Mouse (Mus musculus): ENCODE measurements around the gene Noct. TPM values are rescaled to one million over a fixed set of nuclear protein-coding genes. Genes with fewer than 3 reads are reported as not detected.

The Noct gene
- polyA plus RNA-seq, 1 experiment = 18.3 TPM

GRCm38 (mm10) chr3:51252689-51253402, 28.6 kb downstream of the Noct start:
- 89% methylated on average over 12 of the region's 12 CpGs for WGBS
- Histone ChIP-seq H3K4me3 (replicated peaks; ENCODE audit: control insufficient read depth, low read depth, low read length) (no peak overlapping the region), H3K27ac (ENCODE audit: control insufficient read depth, insufficient read depth, low read depth, low read length, poor library complexity) (no peak overlapping the region), H3K4me1 (ENCODE audit: control insufficient read depth, insufficient read depth, low read length) (no peaks in the 10 kb centered on the region)
- no peak for TF ChIP-seq POLR2A (IDR thresholded peaks at IDR 0.05; ENCODE audit: borderline replicate concordance, control insufficient read depth, low read depth, low read length)
- TF ChIP-seq CTCF (IDR thresholded peaks at IDR 0.05; ENCODE audit: control insufficient read depth, insufficient read depth, low read length) = no peak

GRCm38 (mm10) chr3:51254784-51255183, 30.5 kb downstream of the Noct start:
- 38% methylated on average over 7 of the region's 7 CpGs for WGBS
- TF ChIP-seq POLR2A (IDR thresholded peaks at IDR 0.05; ENCODE audit: borderline replicate concordance, control insufficient read depth, low read depth, low read length) (no peak), CTCF (IDR thresholded peaks at IDR 0.05; ENCODE audit: control insufficient read depth, insufficient read depth, low read length) (no peak)
- no peaks in the 10 kb centered on the region for H3K4me1 ChIP-seq (ENCODE audit: control insufficient read depth, insufficient read depth, low read length)
- no peak overlapping the region for H3K27ac ChIP-seq (ENCODE audit: control insufficient read depth, insufficient read depth, low read depth, low read length, poor library complexity)
- H3K4me3 ChIP-seq (replicated peaks; ENCODE audit: control insufficient read depth, low read depth, low read length) = no peak overlapping the region

DNA sequence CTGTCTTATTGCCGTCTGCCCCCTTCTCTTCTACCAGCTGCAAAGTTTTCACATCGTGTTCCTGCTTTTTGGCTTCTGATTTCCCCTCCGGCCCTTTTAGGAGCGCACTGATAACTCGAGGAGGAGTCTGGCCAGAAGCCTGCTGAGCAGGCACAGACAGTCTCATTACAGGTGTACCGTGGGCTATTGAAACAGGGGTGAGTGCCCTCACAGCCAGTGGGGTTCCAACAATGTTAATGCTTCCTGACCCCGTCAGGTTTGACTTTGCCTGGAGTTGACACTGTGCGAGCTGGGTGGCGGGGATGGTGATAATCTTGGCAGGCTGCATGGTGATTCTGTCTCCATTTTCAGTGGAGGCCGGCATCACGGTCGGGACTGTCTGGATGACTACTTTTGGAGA, 32.2 kb downstream of the Noct start:
- Histone ChIP-seq H3K4me1 (ENCODE audit: control insufficient read depth, insufficient read depth, low read length) (no peaks in the 10 kb centered on the region), H3K27ac (ENCODE audit: control insufficient read depth, insufficient read depth, low read depth, low read length, poor library complexity) (no peak overlapping the region), H3K4me3 (replicated peaks; ENCODE audit: control insufficient read depth, low read depth, low read length) (no peak overlapping the region)
- WGBS = 90% methylated on average over 12 of the region's 12 CpGs
- TF ChIP-seq POLR2A (IDR thresholded peaks at IDR 0.05; ENCODE audit: borderline replicate concordance, control insufficient read depth, low read depth, low read length) = no peak

GRCm38 (mm10) chr3:51258070-51258469, 33.8 kb downstream of the Noct start:
- TF ChIP-seq POLR2A (IDR thresholded peaks at IDR 0.05; ENCODE audit: borderline replicate concordance, control insufficient read depth, low read depth, low read length) = no peak
- no peak for TF ChIP-seq CTCF (IDR thresholded peaks at IDR 0.05; ENCODE audit: control insufficient read depth, insufficient read depth, low read length)
- H3K4me1 ChIP-seq (ENCODE audit: control insufficient read depth, insufficient read depth, low read length) = no peaks in the 10 kb centered on the region
- 90% methylated on average over 5 of the region's 5 CpGs for WGBS

DNA sequence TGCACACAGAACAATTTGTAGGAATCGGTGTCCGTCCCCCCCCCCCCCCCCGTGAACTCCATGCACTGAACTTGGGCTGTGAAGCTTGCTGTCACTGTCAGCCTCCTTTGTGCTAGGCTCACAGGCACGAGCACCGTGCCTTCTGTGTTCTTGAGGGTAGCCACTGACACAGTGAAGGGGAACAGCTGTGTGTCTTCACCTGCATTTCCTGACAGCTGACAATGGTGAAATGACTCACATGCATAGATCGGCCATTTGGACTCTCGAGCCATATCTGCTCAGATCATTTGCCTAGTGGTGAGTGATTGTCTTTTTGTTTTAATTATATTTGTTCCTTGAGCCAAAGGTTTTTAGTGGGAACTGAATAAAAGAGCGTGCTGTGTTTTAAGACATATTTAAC, 38.7 kb downstream of the Noct start:
- H3K4me1 ChIP-seq (ENCODE audit: control insufficient read depth, insufficient read depth, low read length) = no peaks in the 10 kb centered on the region
- H3K4me3 ChIP-seq (replicated peaks; ENCODE audit: control insufficient read depth, low read depth, low read length) = no peak overlapping the region
- no peak overlapping the region for H3K27ac ChIP-seq (ENCODE audit: control insufficient read depth, insufficient read depth, low read depth, low read length, poor library complexity)
- TF ChIP-seq POLR2A (IDR thresholded peaks at IDR 0.05; ENCODE audit: borderline replicate concordance, control insufficient read depth, low read depth, low read length) (no peak), CTCF (IDR thresholded peaks at IDR 0.05; ENCODE audit: control insufficient read depth, insufficient read depth, low read length) (no peak)
- 78% methylated on average over 8 of the region's 8 CpGs for WGBS

More at GRCm38 (mm10) chr3:51258070-51258469, 33.8 kb downstream of the Noct start:
- H3K27ac ChIP-seq (ENCODE audit: control insufficient read depth, insufficient read depth, low read depth, low read length, poor library complexity) = no peak overlapping the region
- H3K4me3 ChIP-seq (replicated peaks; ENCODE audit: control insufficient read depth, low read depth, low read length) = no peak overlapping the region

DNA sequence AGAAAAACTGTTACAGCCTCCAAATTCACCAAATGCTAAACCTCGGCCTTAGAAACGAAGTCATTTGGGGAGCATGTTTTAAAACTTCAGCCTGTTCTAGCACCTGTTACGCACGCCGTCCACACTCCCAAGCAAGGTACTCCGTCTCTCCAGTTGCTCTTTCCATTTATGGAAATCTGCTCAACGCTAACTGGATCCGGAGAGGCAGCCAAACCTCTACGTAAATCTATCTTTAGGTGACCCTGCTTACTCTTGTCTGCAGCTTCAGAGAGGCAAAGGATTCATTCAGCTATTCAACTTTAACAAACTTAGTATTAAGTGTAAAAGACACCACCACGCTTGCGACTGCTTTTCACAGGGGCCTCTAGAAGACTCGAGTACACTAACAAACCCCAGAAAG, 44.2 kb downstream of the Noct start:
- Histone ChIP-seq H3K4me1 (ENCODE audit: control insufficient read depth, insufficient read depth, low read length) (peaks cover 1% of the 10 kb centered on the region; the same call in 1 of the 2 replicates), H3K4me3 (replicated peaks; ENCODE audit: control insufficient read depth, low read depth, low read length) (no peak overlapping the region), H3K27ac (ENCODE audit: control insufficient read depth, insufficient read depth, low read depth, low read length, poor library complexity) (no peak overlapping the region)
- WGBS = 87% methylated on average over 12 of the region's 12 CpGs
- TF ChIP-seq CTCF (IDR thresholded peaks at IDR 0.05; ENCODE audit: control insufficient read depth, insufficient read depth, low read length) (no peak), POLR2A (IDR thresholded peaks at IDR 0.05; ENCODE audit: borderline replicate concordance, control insufficient read depth, low read depth, low read length) (no peak)

DNA sequence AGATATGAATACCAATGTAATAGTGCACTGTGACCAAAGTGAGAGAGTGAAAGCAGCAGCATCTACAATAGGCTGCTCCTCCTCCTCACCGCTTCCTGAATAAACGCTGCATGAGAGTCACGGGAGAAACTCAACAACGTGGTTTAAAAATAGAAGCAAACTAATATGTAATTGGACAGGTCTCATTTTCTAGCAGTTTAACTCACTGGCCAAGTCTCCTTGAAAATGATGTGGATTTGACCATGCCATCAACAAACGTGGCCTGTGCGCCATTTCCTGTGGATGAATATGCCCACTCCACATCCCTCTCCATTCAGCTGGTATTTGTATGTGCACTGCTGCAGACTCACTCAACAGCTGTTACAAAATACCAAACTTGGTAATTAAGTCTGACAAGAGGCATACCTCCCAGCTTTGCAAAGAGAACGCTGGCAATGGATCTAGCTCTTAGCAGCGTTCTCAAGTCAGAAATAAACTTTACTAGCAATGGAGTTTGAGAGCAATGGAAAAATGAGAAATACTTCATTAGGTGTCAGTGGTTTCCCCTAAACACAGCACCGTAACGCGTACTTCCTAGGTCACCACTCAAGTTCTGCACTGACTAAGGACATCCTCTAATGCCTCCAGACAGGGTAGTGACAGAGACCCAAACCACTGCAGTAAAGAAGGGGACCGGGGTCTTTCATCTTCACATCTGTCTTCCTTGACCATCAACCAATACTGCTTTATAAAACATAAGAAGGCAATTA, 46.0 kb downstream of the Noct start:
- no peak overlapping the region for H3K27ac ChIP-seq (ENCODE audit: control insufficient read depth, insufficient read depth, low read depth, low read length, poor library complexity)
- no peak for TF ChIP-seq CTCF (IDR thresholded peaks at IDR 0.05; ENCODE audit: control insufficient read depth, insufficient read depth, low read length)
- no peak for TF ChIP-seq POLR2A (IDR thresholded peaks at IDR 0.05; ENCODE audit: borderline replicate concordance, control insufficient read depth, low read depth, low read length)
- 21% methylated on average over 12 of the region's 12 CpGs for WGBS
- no peak overlapping the region for H3K4me3 ChIP-seq (replicated peaks; ENCODE audit: control insufficient read depth, low read depth, low read length)
- H3K4me1 ChIP-seq (ENCODE audit: control insufficient read depth, insufficient read depth, low read length) = peaks cover 1% of the 10 kb centered on the region; the same call in 1 of the 2 replicates

- Histone ChIP-seq H3K4me3 (replicated peaks; ENCODE audit: control insufficient read depth, low read depth, low read length) (peak overlapping the region; percentile 81), H3K27ac (ENCODE audit: control insufficient read depth, insufficient read depth, low read depth, low read length, poor library complexity) (peak overlapping the region; percentile 100), H3K4me1 (ENCODE audit: control insufficient read depth, insufficient read depth, low read length) (no peaks in the 10 kb centered on the region)
- WGBS = under 1% methylated on average over 33 of the region's 33 CpGs
- TF ChIP-seq POLR2A (IDR thresholded peaks at IDR 0.05; ENCODE audit: borderline replicate concordance, control insufficient read depth, low read depth, low read length) (peak; percentile 43; the same call in 1 of the 2 replicates), CTCF (IDR thresholded peaks at IDR 0.05; ENCODE audit: control insufficient read depth, insufficient read depth, low read length) (no peak)
Measured at GRCm38 (mm10) chr3:51275956-51276398, 51.7 kb downstream of the Noct start.

Data from bone marrow, adult 2 months (tissue).